Mouse (Mus musculus) G1E-ER4 (cell line): Measurements from ENCODE around the gene Mfsd5. TPM values are rescaled to one million over a fixed set of nuclear protein-coding genes. Genes with fewer than 3 reads are reported as not detected.

Experiments
- GATA1 ChIP-seq: IDR thresholded peaks from one replicate; pipeline ENCODE4 v1.8.0; 2012; ENCODE audit warnings: low read length, inconsistent platforms
- polyA plus RNA-seq: library from polyadenylated mRNA; stranded (reverse); fragments of >175 nt; gene quantifications from 2 replicates; pipeline ENCODE4 v1.2.3, GENCODE M21; 2012

Gene Mfsd5
- 74.7 and 76.7 TPM in 2 replicates for polyA plus RNA-seq

DNA sequence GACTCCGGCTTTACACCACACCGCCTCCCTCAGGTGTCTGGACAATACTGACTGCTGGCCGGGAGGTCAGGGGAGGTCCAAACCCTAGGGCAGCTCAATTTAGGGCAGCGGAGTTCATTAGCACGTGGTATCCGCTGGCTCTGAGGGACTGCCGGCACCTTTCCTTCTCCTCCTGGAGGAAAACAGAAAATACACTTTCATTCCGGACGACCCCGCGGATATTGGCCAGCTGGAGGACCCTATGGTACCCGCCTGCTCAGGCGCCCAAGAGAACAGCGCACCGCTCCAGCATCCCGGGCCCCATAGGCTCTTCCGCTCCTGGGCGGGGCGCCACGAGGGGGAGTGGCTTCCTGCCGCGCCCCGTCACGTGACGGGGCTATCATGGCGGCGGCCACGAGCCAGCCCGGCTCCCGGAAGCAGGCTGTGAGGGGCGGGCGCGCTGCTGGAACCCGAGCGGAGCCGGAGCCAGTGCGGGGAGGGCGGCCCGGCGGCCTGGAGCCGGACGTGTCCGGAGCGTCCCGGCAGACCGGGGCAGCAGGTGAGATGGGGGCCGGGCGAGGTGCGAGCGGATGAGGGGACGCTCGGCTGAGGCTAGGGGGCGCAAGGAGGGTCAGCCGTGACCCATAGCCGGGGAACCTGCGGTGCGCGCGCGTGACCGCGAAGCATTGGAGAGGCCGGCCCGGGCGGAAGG, at the start of gene Mfsd5:
TSS of gene Mfsd5 (plus strand) at position 363 of the 691 bp plus-strand sequence.
- TF ChIP-seq GATA1 = no peak

DNA sequence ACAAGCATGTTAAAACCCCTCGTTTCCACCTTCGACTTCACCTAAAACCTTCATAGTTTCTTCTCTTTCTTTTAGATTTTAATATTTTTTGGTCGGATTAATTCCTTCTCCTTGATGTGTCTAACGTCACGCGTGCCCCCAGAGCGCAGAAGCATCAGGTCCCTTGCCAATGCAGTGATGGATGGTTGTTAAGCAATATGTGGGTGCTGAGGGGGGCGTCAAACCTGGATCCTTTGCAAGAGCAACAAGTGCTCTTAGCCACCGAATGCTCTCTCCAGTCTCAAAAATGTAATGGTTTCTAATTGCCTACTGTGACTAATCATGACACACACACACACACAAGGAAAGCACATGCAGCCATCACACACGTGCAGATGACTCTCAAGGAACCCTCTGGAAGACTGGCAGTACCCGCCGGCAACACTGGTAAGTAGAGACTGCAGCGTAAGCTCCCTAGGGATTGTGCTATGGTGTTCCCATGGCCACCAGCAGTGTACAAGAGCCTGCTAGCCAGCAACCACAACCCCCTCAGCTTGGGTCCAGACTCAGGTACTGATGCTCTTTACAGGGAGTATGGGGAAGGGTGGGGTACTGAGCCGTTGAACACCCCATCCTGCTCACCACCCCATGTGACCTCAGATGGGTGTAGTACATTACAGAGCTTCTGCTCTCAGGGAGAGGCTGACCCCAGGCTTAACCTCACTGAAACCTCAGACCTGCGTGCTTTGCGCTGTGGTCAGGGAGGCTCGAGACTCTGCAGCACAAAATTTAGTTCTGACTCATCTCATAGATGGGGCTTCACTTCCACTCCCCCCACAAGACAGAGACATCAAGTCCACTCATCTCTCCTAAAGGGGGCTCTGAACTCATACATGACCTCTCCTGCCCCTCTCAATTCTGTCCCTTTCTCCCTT, 48.6 kb upstream of the Mfsd5 start:
- no peak for TF ChIP-seq GATA1

- TF ChIP-seq GATA1 = no peak
Measured at GRCm38 (mm10) chr15:102231748-102232147, 47.5 kb upstream of the Mfsd5 start, which contains the start of gene Itgb7. Itgb7 (minus strand) TSS chr15:102231944.

DNA sequence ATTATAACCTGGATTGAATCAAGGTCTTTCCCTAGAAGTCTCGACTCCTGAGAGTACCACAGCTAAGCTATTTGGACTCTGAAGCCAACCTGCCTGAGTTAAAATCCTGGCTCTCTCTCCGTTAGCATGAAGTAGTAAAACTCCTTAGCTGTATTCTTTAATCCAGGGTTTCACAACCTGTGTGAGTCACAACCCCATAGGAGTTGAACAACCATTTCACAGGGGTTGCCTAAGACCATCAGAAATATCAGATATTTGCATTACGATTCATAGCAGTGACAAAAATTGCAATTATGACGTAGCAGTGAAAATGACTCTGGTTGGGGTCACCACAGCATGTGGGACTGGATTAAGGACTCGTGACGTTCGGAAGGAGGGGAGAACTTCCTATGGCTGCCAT, 46.5 kb upstream of the Mfsd5 start:
- TF ChIP-seq GATA1 = no peak

DNA sequence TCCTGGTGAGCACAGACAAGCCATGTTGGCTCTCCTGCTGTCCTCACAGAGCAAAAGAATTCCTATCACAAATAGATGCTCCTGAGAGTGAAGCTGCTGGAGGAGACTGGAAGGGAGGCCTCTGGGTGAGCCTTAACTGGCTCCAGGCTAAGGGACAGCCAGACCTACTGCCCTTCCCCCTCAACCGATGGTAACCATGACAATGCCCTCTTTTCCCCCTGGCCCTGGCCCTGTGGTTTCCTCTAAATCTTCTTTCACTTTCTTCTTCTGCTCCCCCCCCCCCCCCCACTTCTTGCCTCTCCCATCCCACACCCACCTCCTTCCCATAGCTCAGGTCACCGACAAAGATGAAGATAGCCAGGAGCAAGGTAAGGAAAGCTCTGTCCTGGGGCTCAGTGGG, 45.4 kb upstream of the Mfsd5 start:
- TF ChIP-seq GATA1 = no peak

DNA sequence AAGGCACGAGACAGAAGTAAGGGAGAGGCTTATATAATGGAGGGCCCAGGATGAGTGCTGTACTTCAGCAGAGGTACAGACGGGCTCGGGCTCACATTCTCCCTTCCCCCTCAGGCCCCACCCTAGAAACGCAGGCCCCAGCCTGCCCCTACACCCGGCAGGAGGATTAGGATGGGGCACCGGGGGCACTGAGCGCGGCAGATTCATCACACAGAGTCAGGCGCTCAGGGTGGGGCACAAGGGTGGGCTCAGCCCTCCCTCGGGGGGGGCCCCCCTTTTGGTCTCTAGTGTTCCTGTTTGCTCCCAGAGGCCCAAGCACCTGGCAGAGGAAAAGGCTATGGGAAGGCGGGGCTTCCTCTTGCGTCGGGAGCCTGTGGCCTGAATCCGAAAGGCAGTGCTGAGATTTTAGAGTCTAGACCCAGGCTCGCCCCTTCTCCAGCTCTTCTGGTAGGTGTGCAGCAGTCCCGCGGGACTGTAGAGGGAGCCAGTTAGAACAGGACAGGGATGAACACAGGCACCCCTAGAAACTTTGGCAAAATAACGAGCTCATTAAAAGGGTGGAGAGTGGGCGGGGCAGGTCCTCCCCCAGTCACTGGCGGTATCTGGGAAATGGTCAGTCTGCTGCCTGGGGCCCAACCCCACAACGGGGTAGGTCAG, 43.8 kb upstream of the Mfsd5 start:
- no peak for TF ChIP-seq GATA1

DNA sequence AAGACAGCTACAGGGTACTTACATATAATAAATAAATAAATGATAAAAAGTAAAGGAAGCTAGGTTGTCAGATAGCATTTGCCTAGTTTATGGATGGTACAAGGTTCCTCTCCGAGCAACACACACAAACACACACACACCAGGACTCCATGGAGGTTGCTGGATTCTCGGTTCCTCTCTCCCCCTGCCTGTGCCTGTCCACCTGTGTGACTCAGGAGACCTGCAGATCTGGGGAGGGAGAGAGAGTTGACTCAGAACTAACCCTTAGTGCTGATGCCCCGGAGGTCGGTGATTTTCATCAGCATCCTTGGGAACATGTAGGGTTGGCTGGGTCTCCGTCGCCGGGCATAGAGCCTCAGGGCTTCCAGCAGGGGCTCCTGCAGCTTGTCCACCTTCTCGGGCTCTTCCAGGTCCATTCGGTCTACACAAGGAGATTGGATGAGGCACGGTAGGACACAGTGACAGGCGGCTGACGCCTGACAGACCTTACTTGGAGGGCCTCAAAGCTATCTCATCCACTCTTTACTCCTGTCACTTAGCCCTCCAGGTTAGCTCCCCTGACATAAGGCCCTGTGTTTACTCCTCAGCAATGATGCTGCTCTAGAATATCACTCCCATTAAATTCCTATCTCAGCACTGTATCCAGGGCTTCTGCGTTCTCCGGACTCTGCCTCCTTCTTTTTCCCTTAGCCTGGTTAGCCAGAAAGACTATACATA, 40.6 kb upstream of the Mfsd5 start:
- no peak for TF ChIP-seq GATA1

DNA sequence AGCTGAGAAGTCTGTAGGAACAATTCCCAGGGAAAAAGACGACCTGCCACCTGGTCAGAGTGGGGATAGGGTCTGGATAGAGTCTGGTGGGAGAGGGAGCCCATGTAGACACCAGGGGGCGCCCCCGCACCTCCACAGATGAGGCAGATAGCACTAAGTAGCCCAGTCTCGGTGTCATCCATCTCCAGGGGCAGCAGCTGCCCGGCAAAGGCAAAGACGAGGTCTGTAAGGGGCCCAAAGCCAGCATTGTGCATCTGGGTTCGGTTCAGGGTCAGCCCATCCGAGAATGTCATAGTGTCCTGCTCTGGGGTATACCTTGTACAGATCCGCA, 40.0 kb upstream of the Mfsd5 start:
- TF ChIP-seq GATA1 = no peak

DNA sequence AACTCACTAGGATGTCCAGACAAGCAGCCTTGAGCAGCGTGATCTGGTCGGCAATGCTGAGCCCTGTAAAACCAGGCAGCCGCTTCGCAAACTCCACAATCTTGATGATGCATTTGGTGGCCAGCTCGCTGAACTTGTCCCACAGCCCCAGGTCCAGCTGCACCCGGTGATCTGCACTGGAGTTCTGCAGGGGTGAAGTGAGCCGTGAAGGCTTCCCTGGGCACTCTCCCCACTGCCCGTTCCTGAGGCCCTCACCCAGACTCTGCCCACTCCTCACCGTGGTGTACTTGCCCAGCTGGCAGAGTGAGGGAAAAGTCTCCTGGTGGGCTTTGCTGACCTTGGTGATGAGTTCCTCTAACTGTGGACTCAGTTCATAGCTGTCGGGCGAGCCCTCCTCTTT, 39.4 kb upstream of the Mfsd5 start:
- no peak for TF ChIP-seq GATA1

DNA sequence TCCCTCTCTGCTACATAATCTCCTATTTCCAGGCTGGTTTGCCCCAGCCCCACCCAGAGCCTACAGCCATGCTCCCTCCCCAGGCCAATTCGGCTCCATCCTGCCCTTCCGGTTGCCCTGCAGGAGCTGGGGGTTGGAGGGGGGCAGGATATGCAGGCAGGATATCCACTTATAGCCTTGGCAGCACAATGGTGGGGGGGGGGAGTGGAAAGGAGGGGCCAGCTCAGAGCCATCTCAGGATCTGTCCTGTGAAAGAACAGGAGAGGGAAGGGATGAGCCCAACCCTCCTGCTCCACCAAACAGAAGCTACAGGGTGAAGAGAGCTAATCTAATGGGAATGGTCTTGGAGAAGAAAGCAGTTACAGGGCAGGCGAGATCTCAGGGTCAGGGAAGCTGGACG, 38.6 kb upstream of the Mfsd5 start:
- TF ChIP-seq GATA1 = no peak

GRCm38 (mm10) chr15:102242404-102243228, 36.6 kb upstream of the Mfsd5 start:
- no peak for TF ChIP-seq GATA1

- TF ChIP-seq GATA1 = no peak
Measured at GRCm38 (mm10) chr15:102243229-102244190, 35.7 kb upstream of the Mfsd5 start.
